Mouse (Mus musculus) lung, embryonic 16.5 days (tissue): ENCODE results near the gene Timp3. TPM values are rescaled to one million over a fixed set of nuclear protein-coding genes. Genes with fewer than 3 reads are reported as not detected.

Source experiments
- ATAC-seq: fragments of 200-750 bp; cut with Nextera tagmentation; 2 replicates; pipeline ENCODE4 v1.8.0; 2017; ENCODE audit warnings: low read depth, mild to moderate bottlenecking, moderate library complexity
- H3K27ac ChIP-seq: fragments of 300-500 bp; sonication (generic); 2 replicates; pipeline ENCODE4 v1.5.1; 2014; ENCODE audit warnings: mild to moderate bottlenecking, control low read depth, low read length
- H3K27me3 ChIP-seq: fragments of 300-500 bp; sonication (generic); 2 replicates; pipeline ENCODE4 v1.6.1; 2014; ENCODE audit warnings: low read depth, low read length, mixed read lengths; ENCODE audit not compliant: control insufficient read depth, insufficient read depth
- H3K36me3 ChIP-seq: fragments of 300-500 bp; sonication (generic); 2 replicates; pipeline ENCODE4 v1.6.1; 2014; ENCODE audit warnings: low read length; ENCODE audit not compliant: control insufficient read depth, insufficient read depth
- H3K4me1 ChIP-seq: fragments of 300-500 bp; sonication (generic); replicated peaks from 2 replicates; pipeline ENCODE4 v1.6.1; 2014; ENCODE audit warnings: low read length, mixed read lengths; ENCODE audit not compliant: control insufficient read depth, insufficient read depth
- H3K4me2 ChIP-seq: fragments of 300-500 bp; sonication (generic); 2 replicates; pipeline ENCODE4 v1.6.1; 2014; ENCODE audit warnings: low read depth, low read length, control low read depth
- H3K4me3 ChIP-seq: fragments of 300-500 bp; sonication (generic); 2 replicates; pipeline ENCODE4 v1.5.1; 2014; ENCODE audit warnings: mild to moderate bottlenecking, low read length, control low read depth
- H3K9ac ChIP-seq: fragments of 300-500 bp; sonication (generic); 2 replicates; pipeline ENCODE4 v1.6.1; 2014; ENCODE audit warnings: low read length, control low read depth
- H3K9me3 ChIP-seq: fragments of 300-500 bp; sonication (generic); 2 replicates; pipeline ENCODE4 v1.6.1; 2016; ENCODE audit warnings: low read length; ENCODE audit not compliant: control insufficient read depth
- WGBS: fragments of 180-500 bp; shearing (Covaris S2); extraction: QIAGEN DNeasy Blood & Tissue Kit; methylation state at CpG from one replicate; pipeline ENCODE4 v1.1.7; 2014; 5-methylcytosine and 5-hydroxymethylcytosine counted together
- polyA plus RNA-seq: library from polyadenylated mRNA; unstranded; fragments of >200 nt; fragmentation: Nextera tagmentation; extraction: Ambion mirVana; gene quantifications from 2 replicates; pipeline ENCODE4 v1.2.1, GENCODE M21; 2015

Gene Timp3
- polyA plus RNA-seq, 1 experiment from 2014 or later, result 90.5 TPM

DNA sequence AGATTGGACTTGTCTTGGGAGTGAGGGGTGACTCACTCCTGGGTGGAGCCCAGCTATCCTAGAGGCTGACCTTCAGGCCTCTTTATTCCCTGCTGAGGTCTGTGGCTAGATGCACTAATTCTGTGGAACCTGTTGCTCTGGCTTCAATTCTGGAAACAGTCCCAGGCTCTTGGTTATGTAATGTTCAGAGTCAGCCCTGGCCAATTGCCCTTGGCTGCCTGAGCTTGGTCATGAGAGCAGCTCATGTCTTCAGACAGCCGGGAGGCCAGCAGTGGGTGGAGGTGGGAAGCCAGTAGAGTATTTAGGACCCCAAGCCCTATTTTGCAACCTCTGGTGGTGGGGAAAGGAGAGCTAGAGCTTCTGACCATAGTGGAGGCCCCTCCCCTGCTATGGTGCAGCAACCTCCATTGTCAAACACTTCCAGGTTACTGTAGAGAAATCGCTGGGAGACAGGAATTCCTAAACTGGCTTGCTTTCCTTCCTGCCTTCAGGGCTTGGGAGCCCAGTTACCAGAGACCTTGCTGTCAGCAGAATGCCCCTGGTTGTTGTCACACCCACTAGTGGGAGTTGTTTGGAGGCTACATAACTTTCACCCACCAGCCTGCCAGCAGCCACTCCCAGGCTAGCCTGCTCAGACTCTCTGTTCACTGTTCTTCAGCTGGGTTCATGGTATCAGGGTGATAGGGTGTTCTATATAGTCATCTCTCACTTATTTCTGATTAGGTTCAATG is 39.6 kb downstream of the Timp3 start:
- 22% methylated on average over 2 of the region's 2 CpGs for WGBS
- Histone ChIP-seq H3K36me3 (0 out of 2 replicates have a peak, but pooled peaks cover 4% of the 10 kb centered on the region), H3K9me3 (no peaks in the 10 kb centered on the region), H3K27ac (peak overlapping the region; percentile 82), H3K4me3 (no peak overlapping the region), H3K4me2 (no peak overlapping the region), H3K27me3 (no peaks in the 10 kb centered on the region), H3K9ac (peak overlapping the region; percentile 49; the same call in 1 of the 2 replicates), H3K4me1 (peaks cover 66% of the 10 kb centered on the region)
- ATAC-seq, result peak; percentile 79

GRCm38 (mm10) chr10:86340421-86340820 is 40.2 kb downstream of the Timp3 start:
- 81% methylated on average over 7 of the region's 7 CpGs for WGBS
- H3K9ac ChIP-seq, result peak overlapping the region; percentile 49
- H3K27ac ChIP-seq, result peak overlapping the region; percentile 82

GRCm38 (mm10) chr10:86340991-86341527 is 40.9 kb downstream of the Timp3 start:
- WGBS, result 72% methylated on average over 3 of the region's 3 CpGs
- Histone ChIP-seq H3K4me3 (no peak overlapping the region), H3K27me3 (no peaks in the 10 kb centered on the region), H3K4me1 (peaks cover 69% of the 10 kb centered on the region), H3K9me3 (no peaks in the 10 kb centered on the region), H3K4me2 (no peak overlapping the region), H3K27ac (peak overlapping the region; percentile 23; the same call in 1 of the 2 replicates), H3K9ac (0 out of 2 replicates have a peak overlapping the region, but pooled peaks have one; percentile 13), H3K36me3 (0 out of 2 replicates have a peak, but pooled peaks cover 6% of the 10 kb centered on the region)
- ATAC-seq, result no peak

More at GRCm38 (mm10) chr10:86340421-86340820, 40.2 kb downstream of the Timp3 start:
- Histone ChIP-seq H3K4me2 (no peak overlapping the region), H3K9me3 (no peaks in the 10 kb centered on the region), H3K4me3 (no peak overlapping the region), H3K4me1 (peaks cover 66% of the 10 kb centered on the region), H3K36me3 (0 out of 2 replicates have a peak, but pooled peaks cover 4% of the 10 kb centered on the region), H3K27me3 (no peaks in the 10 kb centered on the region)
- no peak for ATAC-seq

- 0 out of 2 replicates have a peak, but pooled peaks cover 6% of the 10 kb centered on the region for H3K36me3 ChIP-seq
- peak; percentile 35; the same call in 1 of the 2 replicates for ATAC-seq
- H3K9me3 ChIP-seq, result no peaks in the 10 kb centered on the region
- H3K4me2 ChIP-seq, result no peak overlapping the region
- peaks cover 70% of the 10 kb centered on the region for H3K4me1 ChIP-seq
- 33% methylated on average over 8 of the region's 8 CpGs for WGBS
- no peaks in the 10 kb centered on the region for H3K27me3 ChIP-seq
- peak overlapping the region; percentile 23; the same call in 1 of the 2 replicates for H3K27ac ChIP-seq
- H3K4me3 ChIP-seq, result no peak overlapping the region
- H3K9ac ChIP-seq, result no peak overlapping the region
Measured at GRCm38 (mm10) chr10:86341589-86341988, 41.4 kb downstream of the Timp3 start.

- H3K4me1 ChIP-seq, result peaks cover 64% of the 10 kb centered on the region
- no peaks in the 10 kb centered on the region for H3K9me3 ChIP-seq
- no peaks in the 10 kb centered on the region for H3K27me3 ChIP-seq
- ATAC-seq, result no peak
- no peak overlapping the region for H3K4me2 ChIP-seq
- no peak overlapping the region for H3K9ac ChIP-seq
- H3K27ac ChIP-seq, result no peak overlapping the region; the same call in 1 of the 2 replicates
- H3K4me3 ChIP-seq, result no peak overlapping the region
- WGBS, result 72% methylated on average over 4 of the region's 4 CpGs
- H3K36me3 ChIP-seq, result 0 out of 2 replicates have a peak, but pooled peaks cover 6% of the 10 kb centered on the region
Measured at GRCm38 (mm10) chr10:86342151-86342550, 42.0 kb downstream of the Timp3 start.

DNA sequence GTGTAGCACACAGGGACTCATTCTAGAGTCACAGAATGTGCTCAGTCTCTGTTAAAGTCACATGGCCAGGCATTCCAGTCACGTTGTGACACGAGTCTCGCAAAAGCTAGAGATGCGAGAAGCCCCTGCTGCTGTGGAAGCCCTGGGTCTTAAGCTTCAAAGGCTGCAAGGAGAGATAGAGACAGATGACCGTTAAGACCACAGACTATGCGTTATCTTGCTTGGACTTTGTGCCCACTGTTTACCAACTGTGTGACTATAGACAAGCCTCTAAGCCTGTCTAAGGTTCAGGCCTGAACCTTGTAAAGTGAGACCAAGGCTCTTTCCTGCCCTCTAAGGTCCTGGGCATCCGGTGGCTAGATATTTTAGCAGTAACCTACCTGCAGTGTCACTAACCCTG is 42.5 kb downstream of the Timp3 start:
- Histone ChIP-seq H3K4me3 (no peak overlapping the region), H3K36me3 (0 out of 2 replicates have a peak, but pooled peaks cover 6% of the 10 kb centered on the region), H3K27ac (no peak overlapping the region), H3K27me3 (no peaks in the 10 kb centered on the region), H3K4me2 (no peak overlapping the region), H3K9me3 (no peaks in the 10 kb centered on the region), H3K4me1 (peaks cover 59% of the 10 kb centered on the region), H3K9ac (no peak overlapping the region)
- WGBS, result 62% methylated on average over 7 of the region's 7 CpGs
- no peak for ATAC-seq

- Histone ChIP-seq H3K27me3 (no peaks in the 10 kb centered on the region), H3K4me2 (no peak overlapping the region), H3K9ac (no peak overlapping the region), H3K9me3 (no peaks in the 10 kb centered on the region), H3K4me1 (peaks cover 52% of the 10 kb centered on the region), H3K27ac (no peak overlapping the region), H3K36me3 (0 out of 2 replicates have a peak, but pooled peaks cover 9% of the 10 kb centered on the region), H3K4me3 (no peak overlapping the region)
- 72% methylated on average over 6 of the region's 6 CpGs for whole genome bisulfite sequencing
- ATAC-seq, result no peak
Measured at GRCm38 (mm10) chr10:86343362-86343761, 43.2 kb downstream of the Timp3 start.

- no peak for ATAC-seq
- Histone ChIP-seq H3K9ac (no peak overlapping the region), H3K36me3 (0 out of 2 replicates have a peak, but pooled peaks cover 9% of the 10 kb centered on the region), H3K4me1 (peaks cover 46% of the 10 kb centered on the region), H3K27me3 (no peaks in the 10 kb centered on the region), H3K4me2 (no peak overlapping the region), H3K4me3 (no peak overlapping the region), H3K9me3 (no peaks in the 10 kb centered on the region), H3K27ac (no peak overlapping the region)
- 81% methylated on average over 7 of the region's 7 CpGs for WGBS
Measured at GRCm38 (mm10) chr10:86343931-86344330, 43.8 kb downstream of the Timp3 start.

- H3K4me2 ChIP-seq, result no peak overlapping the region
- 73% methylated on average over 6 of the region's 6 CpGs for WGBS
- H3K4me1 ChIP-seq, result peaks cover 39% of the 10 kb centered on the region
- 0 out of 2 replicates have a peak, but pooled peaks cover 9% of the 10 kb centered on the region for H3K36me3 ChIP-seq
- H3K27me3 ChIP-seq, result no peaks in the 10 kb centered on the region
- H3K9ac ChIP-seq, result no peak overlapping the region
- no peaks in the 10 kb centered on the region for H3K9me3 ChIP-seq
- ATAC-seq, result peak; percentile 46
- H3K4me3 ChIP-seq, result no peak overlapping the region
- peak overlapping the region; percentile 56 for H3K27ac ChIP-seq
Measured at GRCm38 (mm10) chr10:86344654-86345053, 44.5 kb downstream of the Timp3 start.
